Mouse (Mus musculus) liver, embryonic 14.5 days (tissue): ENCODE results near the gene Smim26. TPM values are rescaled to one million over a fixed set of nuclear protein-coding genes. Genes with fewer than 3 reads are reported as not detected.

Source experiments
- ATAC-seq: fragments of 200-750 bp; cut with Nextera tagmentation; 2 replicates; pipeline ENCODE4 v1.8.0; 2017; ENCODE audit warnings: moderate number of reproducible peaks, mild to moderate bottlenecking, moderate library complexity; ENCODE audit not compliant: insufficient read depth
- DNase-seq, 3 experiments: peaks; one replicate each; pipeline ENCODE4 v3.0.0-alpha.2; 2012 to 2013; ENCODE audit warnings: low read depth in 3 of 3, low spot score in 3 of 3
- H3K27ac ChIP-seq: fragments of 300-500 bp; sonication (generic); 2 replicates; pipeline ENCODE4 v1.5.1; 2014; ENCODE audit warnings: moderate library complexity, mild to moderate bottlenecking, control low read depth, inconsistent platforms
- H3K27me3 ChIP-seq: fragments of 300-500 bp; sonication (generic); 2 replicates; pipeline ENCODE4 v1.6.1; 2014; ENCODE audit warnings: mild to moderate bottlenecking, low read length, moderate library complexity; ENCODE audit not compliant: control insufficient read depth, insufficient read depth
- H3K36me3 ChIP-seq: fragments of 300-500 bp; sonication (generic); replicated peaks from 2 replicates; pipeline ENCODE4 v1.6.1; 2014; ENCODE audit warnings: low read depth; ENCODE audit not compliant: control insufficient read depth, insufficient read depth
- H3K4me1 ChIP-seq, 2 experiments: fragments of 200-500 bp in 1 of 2; fragments of 300-500 bp in 1 of 2; sonication (generic) in 1 of 2; replicated peaks; 2 replicates each; pipeline ENCODE4 v1.6.1; 2012 to 2014; ENCODE audit warnings: antibody characterized with exemption in 1 of 2, inconsistent platforms in 1 of 2, low read length in 1 of 2; ENCODE audit not compliant: control insufficient read depth in 2 of 2, insufficient read depth in 2 of 2
- H3K4me2 ChIP-seq: fragments of 300-500 bp; sonication (generic); 2 replicates; pipeline ENCODE4 v1.6.1; 2014; ENCODE audit warnings: low read depth, mild to moderate bottlenecking, control low read depth, moderate library complexity
- H3K4me3 ChIP-seq, 2 experiments: fragments of 200-500 bp in 1 of 2; fragments of 300-500 bp in 1 of 2; sonication (generic) in 1 of 2; 2 replicates each; pipeline ENCODE4 v1.5.1; 2012 to 2014; ENCODE audit warnings: low read depth in 2 of 2, low read length in 2 of 2, mild to moderate bottlenecking in 2 of 2, control low read depth in 1 of 2, inconsistent platforms in 1 of 2, moderate library complexity in 1 of 2; ENCODE audit not compliant: insufficient read depth in 1 of 2
- H3K9ac ChIP-seq: fragments of 300-500 bp; sonication (generic); replicated peaks from 2 replicates; pipeline ENCODE4 v1.6.1; 2014; ENCODE audit warnings: mild to moderate bottlenecking, control low read depth, moderate library complexity
- H3K9me3 ChIP-seq: fragments of 300-500 bp; sonication (generic); 2 replicates; pipeline ENCODE4 v1.6.1; 2016; ENCODE audit warnings: low read length, mixed read lengths; ENCODE audit not compliant: control insufficient read depth
- CTCF ChIP-seq: IDR thresholded peaks from 2 replicates; pipeline ENCODE4 v1.5.1; 2016; ENCODE audit warnings: antibody characterized with exemption, low read depth, control low read depth
- EP300 ChIP-seq: IDR thresholded peaks from 2 replicates; pipeline ENCODE4 v1.6.1; 2016; ENCODE audit warnings: antibody characterized with exemption, low read depth
- WGBS: fragments of 180-500 bp; shearing (Covaris S2); extraction: QIAGEN DNeasy Blood & Tissue Kit; methylation state at CpG from one replicate; pipeline ENCODE4 v1.1.7; 2014; ENCODE audit not compliant: insufficient replicate concordance; 5-methylcytosine and 5-hydroxymethylcytosine counted together
- microRNA-seq: library from miRNA; unstranded; fragments of <30 nt; microRNA quantifications from one replicate; pipeline ENCODE4, GENCODE M21; 2016
- polyA plus RNA-seq, 2 experiments: library from polyadenylated mRNA; depleted of rRNA in 1 of 2; stranded (reverse) in 1 of 2; unstranded in 1 of 2; fragments of >200 nt; fragmentation: Nextera tagmentation in 1 of 2; extraction: Ambion mirVana in 1 of 2; gene quantifications; 2 replicates each; pipeline versions ENCODE4 v1.2.1 to v1.2.3; 2012 to 2014

The Smim26 gene
- polyA plus RNA-seq, 2 experiments, result 15.6 to 22.1 TPM

GRCm38 (mm10) chr2:144641991-144642390, 48.1 kb downstream of the Smim26 start:
- no peak overlapping the region for H3K27ac ChIP-seq
- DNase-seq, result no peak
- 46% methylated on average over 4 of the region's 4 CpGs for WGBS
- no peak overlapping the region for H3K4me2 ChIP-seq
- no peak for TF ChIP-seq EP300
- no peak for TF ChIP-seq CTCF
- no peak for ATAC-seq
- no peaks in the 10 kb centered on the region for H3K27me3 ChIP-seq
- no peaks in the 10 kb centered on the region for H3K36me3 ChIP-seq
- H3K4me1 ChIP-seq, result no peaks in the 10 kb centered on the region
- H3K9me3 ChIP-seq, result no peaks in the 10 kb centered on the region
- H3K9ac ChIP-seq, result no peak overlapping the region
- H3K4me3 ChIP-seq, result no peak overlapping the region

Small RNAs within 50 kb of the gene (microRNA-seq; reads per million reads assigned to microRNA genes)
- gene Gm24823, result not detected

Other genes starting within 250 kb of the Smim26 start
- 11.3 and 13.7 TPM in 2 replicates for gene Kat14, start 225.1 kb upstream of the Smim26 start, polyA plus RNA-seq (2012; rRNA removed)
- gene Kat14, start 225.1 kb upstream of the Smim26 start, polyA plus RNA-seq (2014; fragmentation: Nextera tagmentation; extraction: Ambion mirVana), result 11.8 and 13.5 TPM in 2 replicates
- not detected in 2 replicates for gene Pet117, start 225.1 kb upstream of the Smim26 start, polyA plus RNA-seq (2012; rRNA removed)
- gene Pet117, start 225.1 kb upstream of the Smim26 start, polyA plus RNA-seq (2014; fragmentation: Nextera tagmentation; extraction: Ambion mirVana), result 0.77 and 0.80 TPM in 2 replicates
- 0.01 and 0.02 TPM in 2 replicates for gene Dzank1, start 66.6 kb upstream of the Smim26 start, polyA plus RNA-seq (2012; rRNA removed)
- 0.17 TPM in 1 of 2 replicates, not detected in the other for gene Dzank1, start 66.6 kb upstream of the Smim26 start, polyA plus RNA-seq (2014; fragmentation: Nextera tagmentation; extraction: Ambion mirVana)
- 3.5 and 5.8 TPM in 2 replicates for gene Polr3f, start 66.3 kb upstream of the Smim26 start, polyA plus RNA-seq (2012; rRNA removed)
- gene Polr3f, start 66.3 kb upstream of the Smim26 start, polyA plus RNA-seq (2014; fragmentation: Nextera tagmentation; extraction: Ambion mirVana), result 7.5 and 7.7 TPM in 2 replicates
- 2.8 and 4.6 TPM in 2 replicates for gene Rbbp9, start 43.2 kb upstream of the Smim26 start, polyA plus RNA-seq (2012; rRNA removed)
- 8.3 and 8.5 TPM in 2 replicates for gene Rbbp9, start 43.2 kb upstream of the Smim26 start, polyA plus RNA-seq (2014; fragmentation: Nextera tagmentation; extraction: Ambion mirVana)
- gene Sec23b, start 37.8 kb upstream of the Smim26 start, polyA plus RNA-seq (2012; rRNA removed), result 23.3 and 27.9 TPM in 2 replicates
- gene Sec23b, start 37.8 kb upstream of the Smim26 start, polyA plus RNA-seq (2014; fragmentation: Nextera tagmentation; extraction: Ambion mirVana), result 46.5 and 51.7 TPM in 2 replicates
- 8.6 and 10.6 TPM in 2 replicates for gene Dtd1, start 5.8 kb downstream of the Smim26 start, polyA plus RNA-seq (2012; rRNA removed)
- 21.0 and 22.4 TPM in 2 replicates for gene Dtd1, start 5.8 kb downstream of the Smim26 start, polyA plus RNA-seq (2014; fragmentation: Nextera tagmentation; extraction: Ambion mirVana)
- gene Scp2d1, start 229.6 kb downstream of the Smim26 start, polyA plus RNA-seq (2012; rRNA removed), result not detected in 2 replicates
- gene Scp2d1, start 229.6 kb downstream of the Smim26 start, polyA plus RNA-seq (2014; fragmentation: Nextera tagmentation; extraction: Ambion mirVana), result not detected in 2 replicates